Mouse (Mus musculus): ENCODE measurements around the gene Ankrd11. TPM values are rescaled to one million over a fixed set of nuclear protein-coding genes. Genes with fewer than 3 reads are reported as not detected.

Ankrd11 gene
- polyA plus RNA-seq, 1 experiment from 2014 or later, result 65.7 TPM

- Histone ChIP-seq H3K4me3 (replicated peaks) (no peak overlapping the region), H3K9ac (no peak overlapping the region), H3K4me1 (no peaks in the 10 kb centered on the region; the same call in 1 of the 2 replicates), H3K27ac (no peak overlapping the region), H3K36me3 (replicated peaks) (no peaks in the 10 kb centered on the region), H3K27me3 (peaks cover 15% of the 10 kb centered on the region), H3K4me2 (no peak overlapping the region), H3K9me3 (peaks cover 8% of the 10 kb centered on the region)
- WGBS, result 61% methylated on average over 13 of the region's 13 CpGs
- no peak for ATAC-seq (ENCODE audit: low FRiP score)
These were observed 182.2 kb downstream of the Ankrd11 start for GRCm38 (mm10) chr8:122859843-122860242.

GRCm38 (mm10) chr8:122856288-122856687, 185.8 kb downstream of the Ankrd11 start:
- Histone ChIP-seq H3K27ac (no peak overlapping the region), H3K4me2 (no peak overlapping the region), H3K4me1 (peaks cover 13% of the 10 kb centered on the region), H3K9ac (no peak overlapping the region), H3K4me3 (replicated peaks) (no peak overlapping the region), H3K9me3 (no peaks in the 10 kb centered on the region), H3K36me3 (replicated peaks) (no peaks in the 10 kb centered on the region), H3K27me3 (peaks cover 16% of the 10 kb centered on the region)
- 78% methylated on average over 8 of the region's 8 CpGs for WGBS
- ATAC-seq (ENCODE audit: low FRiP score), result no peak

- ATAC-seq (ENCODE audit: low FRiP score), result no peak
- Histone ChIP-seq H3K4me3 (replicated peaks) (no peak overlapping the region), H3K4me2 (no peak overlapping the region), H3K9ac (no peak overlapping the region), H3K9me3 (no peaks in the 10 kb centered on the region), H3K36me3 (replicated peaks) (no peaks in the 10 kb centered on the region), H3K27ac (no peak overlapping the region), H3K4me1 (peaks cover 13% of the 10 kb centered on the region), H3K27me3 (peaks cover 21% of the 10 kb centered on the region)
- WGBS, result 81% methylated on average over 4 of the region's 4 CpGs
These were observed 187.0 kb downstream of the Ankrd11 start for GRCm38 (mm10) chr8:122855123-122855522.

GRCm38 (mm10) chr8:122854388-122854787, 187.7 kb downstream of the Ankrd11 start:
- Histone ChIP-seq H3K4me1 (peaks cover 13% of the 10 kb centered on the region), H3K9ac (no peak overlapping the region), H3K4me3 (replicated peaks) (no peak overlapping the region), H3K27ac (no peak overlapping the region), H3K9me3 (no peaks in the 10 kb centered on the region), H3K4me2 (no peak overlapping the region), H3K36me3 (replicated peaks) (no peaks in the 10 kb centered on the region), H3K27me3 (peaks cover 28% of the 10 kb centered on the region)
- WGBS, result 79% methylated on average over 7 of the region's 7 CpGs
- ATAC-seq (ENCODE audit: low FRiP score), result no peak

GRCm38 (mm10) chr8:122853340-122853771, 188.7 kb downstream of the Ankrd11 start:
- H3K27ac ChIP-seq, result no peak overlapping the region
- H3K36me3 ChIP-seq (replicated peaks), result no peaks in the 10 kb centered on the region
- H3K4me2 ChIP-seq, result no peak overlapping the region
- peak; percentile 58; the same call in 1 of the 2 replicates for ATAC-seq (ENCODE audit: low FRiP score)
- H3K4me3 ChIP-seq (replicated peaks), result no peak overlapping the region
- H3K9ac ChIP-seq, result no peak overlapping the region
- H3K9me3 ChIP-seq, result no peaks in the 10 kb centered on the region
- H3K27me3 ChIP-seq, result peaks cover 33% of the 10 kb centered on the region
- peaks cover 15% of the 10 kb centered on the region for H3K4me1 ChIP-seq
- WGBS, result 18% methylated on average over 11 of the region's 11 CpGs

GRCm38 (mm10) chr8:122852546-122852905, 189.6 kb downstream of the Ankrd11 start:
- Histone ChIP-seq H3K27ac (no peak overlapping the region), H3K9ac (no peak overlapping the region), H3K27me3 (peaks cover 33% of the 10 kb centered on the region), H3K9me3 (no peaks in the 10 kb centered on the region), H3K4me3 (replicated peaks) (no peak overlapping the region), H3K4me2 (no peak overlapping the region), H3K4me1 (peaks cover 19% of the 10 kb centered on the region), H3K36me3 (replicated peaks) (no peaks in the 10 kb centered on the region)
- WGBS, result 71% methylated on average over 1 of the region's 1 CpGs
- ATAC-seq (ENCODE audit: low FRiP score), result no peak

- no peak for ATAC-seq (ENCODE audit: low FRiP score)
- Histone ChIP-seq H3K27ac (no peak overlapping the region), H3K4me1 (peaks cover 19% of the 10 kb centered on the region), H3K36me3 (replicated peaks) (no peaks in the 10 kb centered on the region), H3K9me3 (no peaks in the 10 kb centered on the region), H3K27me3 (peaks cover 30% of the 10 kb centered on the region), H3K4me3 (replicated peaks) (no peak overlapping the region), H3K9ac (no peak overlapping the region), H3K4me2 (no peak overlapping the region)
- WGBS, result 80% methylated on average over 12 of the region's 12 CpGs
These were observed 190.2 kb downstream of the Ankrd11 start for GRCm38 (mm10) chr8:122851692-122852545.

GRCm38 (mm10) chr8:122850641-122851240, 191.3 kb downstream of the Ankrd11 start:
- Histone ChIP-seq H3K9me3 (no peaks in the 10 kb centered on the region), H3K27me3 (peaks cover 30% of the 10 kb centered on the region), H3K4me3 (replicated peaks) (no peak overlapping the region), H3K4me1 (peaks cover 19% of the 10 kb centered on the region), H3K36me3 (replicated peaks) (no peaks in the 10 kb centered on the region), H3K27ac (no peak overlapping the region), H3K4me2 (no peak overlapping the region), H3K9ac (no peak overlapping the region)
- WGBS, result 64% methylated on average over 3 of the region's 3 CpGs
- ATAC-seq (ENCODE audit: low FRiP score), result no peak

GRCm38 (mm10) chr8:122849152-122849910, 192.7 kb downstream of the Ankrd11 start:
- ATAC-seq (ENCODE audit: low FRiP score), result no peak
- H3K27me3 ChIP-seq, result peaks cover 30% of the 10 kb centered on the region

GRCm38 (mm10) chr8:122847829-122848561, 194.1 kb downstream of the Ankrd11 start, which contains the start of gene Cdh15:
TSS of gene Cdh15 (plus strand) at chr8:122847966.
- H3K27ac ChIP-seq, result no peak within 1 kb of the TSS
- ATAC-seq (ENCODE audit: low FRiP score), result peak; percentile 85
- peak within 1 kb of the TSS; percentile 27 for H3K4me2 ChIP-seq
- peaks cover 30% of the 10 kb centered on the region for H3K27me3 ChIP-seq
- WGBS, result 14% methylated on average over 17 of the region's 18 CpGs
- no peak within 1 kb of the TSS for H3K9ac ChIP-seq
- H3K4me3 ChIP-seq (replicated peaks), result peak within 1 kb of the TSS; percentile 10; the same call in 1 of the 2 replicates
- no peaks in the 10 kb centered on the region for H3K9me3 ChIP-seq
- no peaks in the 10 kb centered on the region for H3K36me3 ChIP-seq (replicated peaks)
- H3K4me1 ChIP-seq, result peaks cover 7% of the 10 kb centered on the region

More at GRCm38 (mm10) chr8:122849152-122849910, 192.7 kb downstream of the Ankrd11 start:
- no peak overlapping the region for H3K4me3 ChIP-seq (replicated peaks)
- H3K4me2 ChIP-seq, result no peak overlapping the region
- 60% methylated on average over 8 of the region's 11 CpGs for WGBS
- H3K9ac ChIP-seq, result no peak overlapping the region
- no peaks in the 10 kb centered on the region for H3K36me3 ChIP-seq (replicated peaks)
- no peaks in the 10 kb centered on the region for H3K9me3 ChIP-seq
- no peak overlapping the region for H3K27ac ChIP-seq
- H3K4me1 ChIP-seq, result peaks cover 19% of the 10 kb centered on the region

- Histone ChIP-seq H3K4me3 (replicated peaks) (no peak overlapping the region), H3K36me3 (replicated peaks) (no peaks in the 10 kb centered on the region), H3K27ac (no peak overlapping the region), H3K4me2 (no peak overlapping the region), H3K9me3 (no peaks in the 10 kb centered on the region), H3K9ac (no peak overlapping the region), H3K27me3 (peaks cover 22% of the 10 kb centered on the region; the same call in 1 of the 2 replicates), H3K4me1 (peaks cover 5% of the 10 kb centered on the region; the same call in 1 of the 2 replicates)
- WGBS, result 91% methylated on average over 4 of the region's 4 CpGs
- ATAC-seq (ENCODE audit: low FRiP score), result no peak
These were observed 196.4 kb downstream of the Ankrd11 start for GRCm38 (mm10) chr8:122845662-122846061.
